Mouse (Mus musculus) forebrain, embryonic 14.5 days (tissue): ENCODE measurements around the gene Btbd17. TPM values are rescaled to one million over a fixed set of nuclear protein-coding genes. Genes with fewer than 3 reads are reported as not detected.

Experiments
- ATAC-seq: fragments of 200-750 bp; cut with Nextera tagmentation; 2 replicates; pipeline ENCODE4 v1.8.0; 2017; ENCODE audit warnings: mild to moderate bottlenecking, moderate library complexity
- DNase-seq: peaks from one replicate; pipeline ENCODE4 v3.0.0-alpha.2; 2015; ENCODE audit warnings: low spot score
- H3K27ac ChIP-seq: fragments of 300-500 bp; sonication (generic); 2 replicates; pipeline ENCODE4 v1.5.1; 2014; ENCODE audit warnings: low read depth, mild to moderate bottlenecking, control low read depth, low read length, moderate library complexity
- H3K27me3 ChIP-seq: fragments of 300-500 bp; sonication (generic); replicated peaks from 2 replicates; pipeline ENCODE4 v1.6.1; 2014; ENCODE audit warnings: low read length, control low read depth, mixed read lengths; ENCODE audit not compliant: control insufficient read depth, insufficient read depth
- H3K36me3 ChIP-seq: fragments of 300-500 bp; sonication (generic); 2 replicates; pipeline ENCODE4 v1.6.1; 2014; ENCODE audit warnings: low read length, control low read depth; ENCODE audit not compliant: control insufficient read depth, insufficient read depth
- H3K4me1 ChIP-seq: fragments of 300-500 bp; sonication (generic); 2 replicates; pipeline ENCODE4 v1.6.1; 2014; ENCODE audit warnings: antibody characterized with exemption, low read length, control low read depth; ENCODE audit not compliant: control insufficient read depth, insufficient read depth
- H3K4me2 ChIP-seq: fragments of 300-500 bp; sonication (generic); 2 replicates; pipeline ENCODE4 v1.6.1; 2014; ENCODE audit warnings: mild to moderate bottlenecking, control low read depth, low read length
- H3K4me3 ChIP-seq: fragments of 300-500 bp; sonication (generic); 2 replicates; pipeline ENCODE4 v1.5.1; 2014; ENCODE audit warnings: low read depth, low read length, control low read depth
- H3K9ac ChIP-seq: fragments of 300-500 bp; sonication (generic); 2 replicates; pipeline ENCODE4 v1.6.1; 2014; ENCODE audit warnings: mild to moderate bottlenecking, low read length, control low read depth, moderate library complexity
- H3K9me3 ChIP-seq: fragments of 300-500 bp; sonication (generic); replicated peaks from 2 replicates; pipeline ENCODE4 v1.6.1; 2016; ENCODE audit warnings: low read length, control low read depth, mixed read lengths; ENCODE audit not compliant: control insufficient read depth
- WGBS: fragments of 180-500 bp; shearing (Covaris S2); extraction: QIAGEN DNeasy Blood & Tissue Kit; methylation state at CpG from one replicate; pipeline ENCODE4 v1.1.7; 2014; 5-methylcytosine and 5-hydroxymethylcytosine counted together
- polyA plus RNA-seq: library from polyadenylated mRNA; unstranded; fragments of >200 nt; fragmentation: Nextera tagmentation; extraction: Ambion mirVana; gene quantifications from 2 replicates; pipeline ENCODE4 v1.2.1, GENCODE M21; 2014

Gene Btbd17
- polyA plus RNA-seq, 1 experiment from 2014 or later: 24.7 TPM

GRCm38 (mm10) chr11:114809371-114809770 lies 13.6 kb upstream of the Btbd17 start:
- H3K4me3 ChIP-seq: no peak overlapping the region
- no peak for DNase-seq
- peaks cover 13% of the 10 kb centered on the region for H3K4me1 ChIP-seq
- no peak overlapping the region for H3K4me2 ChIP-seq
- H3K9me3 ChIP-seq: no peaks in the 10 kb centered on the region
- H3K9ac ChIP-seq: no peak overlapping the region
- H3K27ac ChIP-seq: no peak overlapping the region
- WGBS: 76% methylated on average over 1 of the region's 1 CpGs
- ATAC-seq: no peak
- no peaks in the 10 kb centered on the region for H3K27me3 ChIP-seq
- H3K36me3 ChIP-seq: no peaks in the 10 kb centered on the region

- 20% methylated on average over 13 of the region's 14 CpGs for WGBS
- Histone ChIP-seq H3K27me3 (no peaks in the 10 kb centered on the region), H3K27ac (no peak overlapping the region), H3K4me3 (no peak overlapping the region), H3K9ac (no peak overlapping the region), H3K36me3 (no peaks in the 10 kb centered on the region), H3K4me2 (no peak overlapping the region), H3K4me1 (peaks cover 21% of the 10 kb centered on the region), H3K9me3 (no peaks in the 10 kb centered on the region)
- DNase-seq: peak; percentile 60
- peak; percentile 57 for ATAC-seq
Measured at GRCm38 (mm10) chr11:114807686-114808427, 12.1 kb upstream of the Btbd17 start.

GRCm38 (mm10) chr11:114807025-114807424 lies 11.3 kb upstream of the Btbd17 start:
- no peak overlapping the region for H3K4me2 ChIP-seq
- peak; percentile 28; the same call in 1 of the 2 replicates for ATAC-seq
- H3K27ac ChIP-seq: no peak overlapping the region
- no peaks in the 10 kb centered on the region for H3K36me3 ChIP-seq
- WGBS: 41% methylated on average over 2 of the region's 2 CpGs
- H3K4me1 ChIP-seq: peaks cover 24% of the 10 kb centered on the region
- H3K9me3 ChIP-seq: no peaks in the 10 kb centered on the region
- no peak overlapping the region for H3K9ac ChIP-seq
- H3K27me3 ChIP-seq: no peaks in the 10 kb centered on the region
- DNase-seq: peak; percentile 28
- no peak overlapping the region for H3K4me3 ChIP-seq

- 0 out of 2 replicates have a peak, but pooled peaks have one; percentile 11 for ATAC-seq
- Histone ChIP-seq H3K9me3 (no peaks in the 10 kb centered on the region), H3K36me3 (no peaks in the 10 kb centered on the region), H3K27ac (no peak overlapping the region), H3K9ac (no peak overlapping the region), H3K4me1 (peaks cover 24% of the 10 kb centered on the region), H3K4me3 (no peak overlapping the region), H3K27me3 (no peaks in the 10 kb centered on the region), H3K4me2 (no peak overlapping the region)
- DNase-seq: no peak
- 21% methylated on average over 8 of the region's 8 CpGs for WGBS
Measured at GRCm38 (mm10) chr11:114803990-114804389, 8.2 kb upstream of the Btbd17 start.

DNA sequence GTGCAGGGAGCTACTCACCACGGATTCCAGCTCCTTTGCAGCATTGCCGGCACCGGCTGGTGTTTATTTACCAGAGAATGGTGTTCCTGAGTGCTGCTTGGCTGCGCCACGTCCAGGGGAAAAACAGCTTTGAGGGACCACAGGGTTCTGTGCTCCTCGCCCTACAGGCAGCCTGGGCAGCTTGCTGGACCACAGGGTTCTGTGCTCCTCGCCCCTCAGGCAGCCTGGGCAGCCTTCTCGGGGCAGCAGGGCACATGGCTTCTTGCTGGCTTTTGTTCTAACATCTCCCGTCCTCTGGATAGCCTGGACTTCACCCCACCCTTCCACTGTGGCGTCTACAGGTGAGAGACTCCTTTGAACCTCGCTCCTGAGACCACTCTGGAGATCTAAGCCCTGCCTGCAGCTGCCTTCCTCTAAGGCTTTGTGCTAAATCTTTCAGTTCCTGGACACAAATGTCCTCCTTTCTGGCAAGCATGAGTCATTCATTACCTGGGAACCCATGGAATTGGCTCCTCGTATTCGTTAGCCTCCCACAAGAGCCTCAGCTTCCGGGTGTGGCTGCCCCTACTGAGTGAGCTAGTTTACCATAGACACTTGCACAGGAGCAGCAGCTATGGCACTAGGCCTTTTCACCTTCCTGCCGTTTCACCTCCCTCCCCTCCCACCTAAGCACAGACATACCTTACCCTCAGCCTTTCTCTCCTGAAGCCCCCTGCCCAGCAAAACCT lies 7.0 kb upstream of the Btbd17 start:
- Histone ChIP-seq H3K4me3 (no peak overlapping the region), H3K36me3 (no peaks in the 10 kb centered on the region), H3K9ac (peak overlapping the region; percentile 4; the same call in 1 of the 2 replicates), H3K4me2 (no peak overlapping the region), H3K4me1 (peaks cover 23% of the 10 kb centered on the region), H3K9me3 (no peaks in the 10 kb centered on the region), H3K27me3 (no peaks in the 10 kb centered on the region), H3K27ac (no peak overlapping the region)
- DNase-seq (no peak), ATAC-seq (no peak)
- 60% methylated on average over 15 of the region's 15 CpGs for WGBS

- 82% methylated on average over 1 of the region's 1 CpGs for WGBS
Measured at GRCm38 (mm10) chr11:114801906-114802305, 6.2 kb upstream of the Btbd17 start.

DNA sequence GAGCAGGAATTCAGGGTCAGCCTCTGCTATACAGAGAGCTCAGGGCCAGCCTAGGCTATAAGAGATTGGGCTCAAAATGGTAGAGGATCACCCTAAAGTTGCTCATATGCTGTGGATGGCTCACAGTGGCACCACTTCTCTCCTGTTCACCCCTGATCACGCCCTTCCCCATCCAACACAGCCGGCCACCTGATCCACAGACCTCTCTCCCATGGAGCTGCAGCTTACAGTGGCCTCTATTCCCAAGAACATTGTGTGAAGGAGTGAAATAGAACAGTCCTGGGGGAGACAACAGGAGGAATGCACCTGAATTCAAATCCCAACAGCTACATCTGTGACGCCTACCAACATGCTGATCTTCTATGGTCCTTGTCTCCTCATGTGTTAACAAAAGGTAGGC lies 2.9 kb upstream of the Btbd17 start, which contains the start of gene Gpr142:
TSS of gene Gpr142 (plus strand) at position 301 of the 400 bp plus-strand sequence.
- H3K36me3 ChIP-seq: no peaks in the 10 kb centered on the region
- H3K9ac ChIP-seq: no peak within 1 kb of the TSS
- WGBS: 95% methylated on average over 3 of the region's 3 CpGs
- H3K4me1 ChIP-seq: peaks cover 38% of the 10 kb centered on the region
- H3K9me3 ChIP-seq: no peaks in the 10 kb centered on the region
- no peak within 1 kb of the TSS for H3K4me3 ChIP-seq
- no peak within 1 kb of the TSS for H3K4me2 ChIP-seq
- ATAC-seq (no peak), DNase-seq (no peak)
- H3K27me3 ChIP-seq: no peaks in the 10 kb centered on the region
- no peak within 1 kb of the TSS for H3K27ac ChIP-seq

More at GRCm38 (mm10) chr11:114801906-114802305, 6.2 kb upstream of the Btbd17 start:
- Histone ChIP-seq H3K9ac (no peak overlapping the region), H3K27me3 (no peaks in the 10 kb centered on the region), H3K9me3 (no peaks in the 10 kb centered on the region), H3K4me2 (no peak overlapping the region), H3K4me3 (no peak overlapping the region), H3K36me3 (no peaks in the 10 kb centered on the region), H3K4me1 (peaks cover 16% of the 10 kb centered on the region), H3K27ac (no peak overlapping the region)
- DNase-seq: no peak
- ATAC-seq: no peak

DNA sequence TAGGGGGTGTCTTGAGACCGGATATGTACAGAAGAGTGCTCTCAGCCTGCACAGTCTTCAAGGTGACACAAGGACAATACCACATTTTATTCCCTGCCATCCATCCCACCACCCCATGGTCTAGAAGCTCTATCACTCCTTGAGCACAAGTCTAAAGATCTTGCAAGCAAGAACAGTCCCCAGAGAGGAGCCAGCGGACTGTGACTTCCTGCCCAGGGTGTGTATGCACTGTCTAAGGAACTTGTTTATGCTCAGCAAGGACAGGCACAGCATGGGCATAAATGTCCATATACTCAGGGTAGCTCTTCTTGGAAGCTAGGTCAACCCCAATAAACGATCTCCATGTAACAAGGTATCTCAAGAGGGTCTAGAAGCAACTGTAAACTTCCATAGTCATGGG lies 2.2 kb upstream of the Btbd17 start:
- no peak overlapping the region for H3K4me3 ChIP-seq
- DNase-seq (no peak), ATAC-seq (no peak)
- H3K4me1 ChIP-seq: peaks cover 39% of the 10 kb centered on the region
- no peaks in the 10 kb centered on the region for H3K36me3 ChIP-seq
- no peak overlapping the region for H3K4me2 ChIP-seq
- H3K9ac ChIP-seq: no peak overlapping the region
- no peaks in the 10 kb centered on the region for H3K27me3 ChIP-seq
- H3K27ac ChIP-seq: no peak overlapping the region
- H3K9me3 ChIP-seq: no peaks in the 10 kb centered on the region
- WGBS: 88% methylated on average over 3 of the region's 3 CpGs

- ATAC-seq: no peak
- Histone ChIP-seq H3K36me3 (no peaks in the 10 kb centered on the region), H3K4me1 (peaks cover 43% of the 10 kb centered on the region), H3K4me3 (no peak overlapping the region), H3K4me2 (no peak overlapping the region), H3K27ac (peak overlapping the region; percentile 100; the same call in 1 of the 2 replicates), H3K9me3 (no peaks in the 10 kb centered on the region), H3K9ac (no peak overlapping the region), H3K27me3 (no peaks in the 10 kb centered on the region)
- WGBS: 86% methylated on average over 7 of the region's 7 CpGs
- no peak for DNase-seq
Measured at GRCm38 (mm10) chr11:114797176-114797575, 1.4 kb upstream of the Btbd17 start.
